Mouse (Mus musculus): ENCODE measurements around the gene Sh3pxd2a.

- TF ChIP-seq CTCF (IDR thresholded peaks at IDR 0.05), result no peak
- TF ChIP-seq POLR2A (IDR thresholded peaks at IDR 0.05; ENCODE audit: insufficient read depth, low read depth, low read length), result no peak
- TF ChIP-seq EP300 (IDR thresholded peaks at IDR 0.05; ENCODE audit: insufficient read depth, low read depth, low read length), result no peak
Measured at GRCm38 (mm10) chr19:47282050-47282454, 182.1 kb downstream of the Sh3pxd2a start.

Measured in heart, adult 2 months (tissue).